Mouse (Mus musculus): ENCODE measurements around the gene Ttpal.
"Not testable (repeated sequence)": the region's sequence is repeated elsewhere in the genome, so short reads cannot be mapped to it uniquely, and the experiment has no call there.

Ttpal gene

DNA sequence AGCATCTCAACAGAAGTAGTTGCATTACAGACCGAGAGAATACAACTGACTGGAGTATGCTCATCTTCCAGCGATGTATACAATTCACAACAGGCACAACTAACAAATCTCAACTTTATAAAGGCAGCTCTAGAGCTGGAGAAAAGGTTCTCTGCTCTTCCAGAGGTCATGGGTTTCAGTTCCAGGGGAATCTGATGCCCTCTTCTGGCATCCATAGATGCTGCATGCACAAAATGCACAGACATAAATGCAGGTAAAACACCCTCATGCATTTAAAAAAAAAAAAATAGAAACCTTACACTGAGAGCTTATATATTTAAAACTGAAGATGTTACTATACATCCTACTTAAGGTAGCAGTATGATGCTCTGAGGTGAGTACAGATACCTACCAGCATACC is 29.6 kb downstream of the Ttpal start:
- DNase-seq: no peak

DNA sequence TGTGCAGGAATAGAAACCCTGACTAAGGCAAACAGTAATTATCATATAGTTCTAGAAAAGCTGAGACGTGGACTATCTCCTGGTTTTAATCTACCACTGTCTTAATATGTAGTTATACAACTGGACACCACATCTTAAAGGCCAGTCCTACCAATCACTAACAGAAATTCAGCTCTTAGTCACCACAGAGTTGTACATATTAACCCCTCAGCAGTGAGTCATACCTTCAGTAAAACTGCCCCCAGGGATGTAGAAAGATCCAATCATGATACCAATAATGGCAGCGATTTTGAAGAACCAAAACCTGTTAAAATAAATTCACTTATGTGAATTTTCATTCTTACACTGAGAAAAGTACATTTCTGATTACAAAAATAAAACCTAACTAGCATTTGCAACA is 32.1 kb downstream of the Ttpal start:
- no peak for DNase-seq

DNA sequence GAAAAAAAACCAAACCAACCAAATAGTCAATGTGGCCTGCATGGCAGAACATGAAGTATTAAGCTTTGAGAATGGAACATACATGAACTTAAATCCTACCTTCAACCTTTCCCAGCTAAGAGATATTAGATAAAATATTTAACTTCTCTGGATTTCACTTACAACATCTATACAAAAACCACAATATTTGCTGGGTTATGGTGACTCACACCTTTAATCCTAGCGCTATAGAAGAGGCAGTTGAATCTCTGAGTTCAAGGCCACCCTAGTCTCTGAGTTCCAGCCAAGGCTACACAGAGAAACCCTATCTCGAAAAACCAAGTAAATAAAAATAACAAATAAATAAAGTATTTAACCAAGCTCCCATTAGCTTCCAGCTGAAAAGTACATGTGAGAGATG is 33.9 kb downstream of the Ttpal start:
- no peak for DNase-seq

DNA sequence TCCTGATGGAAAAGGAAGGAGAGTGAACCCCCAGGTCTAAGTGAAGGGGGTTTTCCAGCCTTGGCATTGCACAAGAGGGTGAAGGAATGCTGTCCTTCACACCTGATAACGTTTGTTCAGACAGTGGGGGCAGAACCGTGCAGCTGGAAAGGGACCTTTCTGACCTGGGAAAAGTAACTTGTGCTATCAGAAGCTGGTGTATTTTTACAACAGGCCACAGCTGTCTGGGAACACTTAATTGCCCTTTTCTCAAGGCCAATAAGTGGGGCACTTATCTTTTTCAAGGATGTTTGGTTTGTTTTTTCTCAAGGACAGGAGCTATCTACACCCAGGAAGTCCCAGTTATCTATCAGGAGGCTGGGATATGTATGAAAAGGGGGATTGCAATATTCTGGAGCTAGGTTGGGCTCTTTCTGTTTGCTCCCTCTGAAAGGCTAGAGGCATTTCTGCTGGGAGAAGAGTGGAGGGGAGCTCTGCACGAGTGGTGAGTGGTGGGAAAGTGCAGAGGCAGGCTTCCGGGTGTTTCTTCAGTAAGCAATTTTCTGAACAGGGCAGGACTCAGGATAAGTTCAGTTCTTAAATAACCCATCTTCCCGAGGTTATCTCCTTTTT is 35.6 kb downstream of the Ttpal start:
- no peak for DNase-seq

DNA sequence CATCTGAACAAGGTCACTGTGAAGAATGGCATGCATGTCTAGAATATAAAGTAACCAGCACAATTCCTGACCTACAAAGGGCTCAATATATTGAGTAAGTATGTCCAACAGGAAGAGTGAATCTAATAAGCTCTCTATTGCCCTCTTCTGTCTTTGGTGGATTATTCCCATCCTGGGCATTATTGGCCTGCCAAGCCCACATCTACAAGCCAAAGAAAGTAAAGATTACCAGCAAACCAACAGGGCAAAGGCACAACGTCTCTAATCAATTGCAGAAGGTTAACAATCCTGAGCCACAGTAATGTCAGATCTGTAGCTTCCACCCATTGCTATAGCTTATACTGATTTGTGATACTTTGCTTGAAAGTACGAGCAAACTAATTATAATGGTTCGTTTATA is 38.4 kb downstream of the Ttpal start:
- DNase-seq: no peak

DNA sequence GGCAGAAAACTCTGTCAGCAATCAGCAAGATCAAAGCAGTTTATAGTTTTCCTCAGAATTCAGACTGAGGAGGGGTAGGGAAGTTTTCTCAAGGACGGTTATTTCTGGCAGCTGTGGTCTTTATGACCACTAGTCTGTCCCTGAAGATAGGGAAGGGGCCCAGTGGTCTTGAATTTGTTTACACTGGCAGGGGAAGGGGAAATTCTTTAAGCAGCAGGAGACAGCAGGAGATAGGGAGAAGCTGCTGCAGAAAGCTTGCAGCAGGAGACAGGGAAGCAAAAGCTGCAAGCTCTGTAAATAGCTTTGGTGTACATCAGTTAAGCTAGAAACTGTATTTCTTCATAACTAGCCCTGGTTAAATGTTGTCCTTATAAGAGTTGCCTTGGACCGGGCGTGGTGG is 39.6 kb downstream of the Ttpal start:
- no peak for DNase-seq

DNA sequence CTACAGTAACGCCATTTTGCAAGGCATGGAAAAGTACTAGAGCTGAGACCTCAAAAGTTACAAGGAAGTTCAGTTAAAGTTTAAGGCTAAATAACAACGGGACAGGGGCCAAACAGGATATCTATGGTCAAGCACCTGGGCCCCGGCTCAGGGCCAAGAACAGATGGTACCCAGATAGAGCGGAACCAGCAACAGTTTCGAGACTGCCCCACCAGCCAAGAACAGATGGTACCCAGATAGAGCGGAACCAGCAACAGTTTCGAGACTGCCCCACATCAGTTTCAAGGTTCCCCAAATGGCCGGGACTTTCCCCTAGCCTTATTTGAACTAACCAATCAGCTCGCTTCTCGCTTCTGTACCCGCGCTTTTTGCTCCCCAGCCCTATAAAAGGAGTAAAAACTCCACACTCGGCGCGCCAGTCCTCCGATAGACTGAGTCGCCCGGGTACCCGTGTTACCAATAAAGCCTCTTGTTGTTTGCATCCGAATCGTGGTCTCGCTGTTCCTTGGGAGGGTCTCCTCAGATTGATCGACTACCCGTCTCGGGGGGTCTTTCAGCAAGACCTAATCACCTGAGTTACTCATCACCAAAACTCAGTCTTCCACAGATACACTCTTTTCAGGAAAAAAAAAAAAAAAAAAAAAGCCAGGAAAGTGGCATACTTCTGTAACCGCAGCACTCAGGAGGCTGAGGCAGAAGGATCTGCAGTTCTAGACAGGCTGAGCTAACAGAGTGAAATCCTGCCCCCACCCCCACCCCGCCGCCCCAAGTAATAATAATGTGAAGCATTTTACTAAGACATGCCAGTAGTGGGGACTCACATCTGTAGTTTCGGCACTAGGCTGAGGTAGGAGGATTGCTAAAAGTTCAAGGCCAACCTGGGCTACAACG is 40.8 kb downstream of the Ttpal start:
- DNase-seq: peak in 1 of 2 experiments; percentile 60

DNA sequence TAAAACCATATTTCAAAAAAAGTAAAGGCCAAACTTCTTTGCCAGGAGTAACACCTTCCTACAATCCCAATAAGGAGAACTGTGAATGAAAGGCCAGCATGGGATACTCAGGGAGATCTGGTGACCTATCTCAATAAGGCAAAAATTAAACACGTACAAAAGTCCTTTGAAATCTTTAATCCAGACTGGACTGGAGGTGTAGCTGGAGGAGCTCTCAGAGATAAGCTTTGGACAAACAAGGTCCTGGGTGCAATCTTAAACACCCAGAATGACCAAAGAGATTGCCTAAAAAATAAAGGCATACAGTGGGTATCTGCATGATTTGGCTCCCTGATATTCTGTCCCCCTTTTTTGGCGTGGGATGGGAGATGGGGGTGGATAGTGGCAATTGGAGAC is 41.5 kb downstream of the Ttpal start:
- no peak for DNase-seq

DNA sequence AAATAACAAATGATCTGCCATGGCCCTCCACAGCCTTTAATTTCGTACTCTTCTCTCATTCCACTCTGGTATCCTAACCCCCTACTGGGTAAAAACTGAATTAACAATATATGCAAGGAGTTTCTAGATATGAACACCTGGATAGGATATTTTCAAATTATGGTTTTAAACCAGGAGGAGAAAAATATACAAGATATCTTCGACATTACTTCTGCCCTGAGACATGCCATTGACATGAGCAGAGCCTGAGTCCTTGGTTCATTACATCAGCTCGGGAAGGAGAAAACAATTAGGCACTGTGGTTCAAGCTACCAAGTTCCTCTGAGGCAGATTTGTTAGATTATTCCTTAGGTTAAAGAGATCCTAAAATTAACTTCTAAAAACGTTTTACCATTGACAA is 41.9 kb downstream of the Ttpal start:
- no peak for DNase-seq

DNA sequence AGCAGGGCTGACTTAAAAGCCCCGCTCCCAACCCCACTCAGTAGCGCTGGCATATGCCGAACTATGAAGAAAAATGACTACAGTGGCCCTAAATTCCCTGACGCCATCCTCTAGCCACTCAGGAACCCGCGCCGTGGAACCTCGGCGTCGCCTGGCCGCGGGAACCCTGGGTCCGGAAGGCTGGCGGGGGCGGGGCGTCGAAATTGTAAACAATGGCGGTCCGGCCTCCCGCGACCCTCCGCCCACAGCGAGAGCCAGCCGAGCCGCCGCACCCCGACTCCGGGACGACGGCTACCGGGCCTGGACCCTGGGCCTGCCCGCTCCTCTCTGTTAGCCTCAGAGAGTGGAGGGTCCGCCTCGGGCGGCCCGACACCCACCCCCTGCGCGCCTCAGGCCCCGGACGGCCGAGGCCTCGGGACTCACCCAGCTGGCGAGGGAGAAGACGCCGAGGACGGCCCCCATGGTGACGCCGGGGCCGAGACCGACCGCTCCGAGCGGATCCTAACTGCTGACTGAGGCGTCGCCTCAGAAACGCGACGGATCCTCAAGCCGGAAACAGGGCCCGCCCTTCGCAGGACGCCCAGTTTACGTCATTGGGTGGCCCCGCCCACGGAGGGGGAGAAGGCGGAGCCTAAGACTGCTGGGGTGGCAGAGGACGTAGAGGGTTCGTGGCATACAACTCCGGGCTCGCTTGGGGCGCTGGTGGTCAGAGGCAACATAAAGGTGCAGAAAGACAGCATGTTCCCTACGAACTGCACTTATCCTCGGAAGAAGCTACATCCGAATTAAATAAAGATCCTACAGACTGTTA is 42.7 kb downstream of the Ttpal start, which contains the start of gene Serinc3:
Serinc3 (minus strand) TSS at position 557 of the 811 bp plus-strand sequence.
- peak; percentile 99 for DNase-seq

DNA sequence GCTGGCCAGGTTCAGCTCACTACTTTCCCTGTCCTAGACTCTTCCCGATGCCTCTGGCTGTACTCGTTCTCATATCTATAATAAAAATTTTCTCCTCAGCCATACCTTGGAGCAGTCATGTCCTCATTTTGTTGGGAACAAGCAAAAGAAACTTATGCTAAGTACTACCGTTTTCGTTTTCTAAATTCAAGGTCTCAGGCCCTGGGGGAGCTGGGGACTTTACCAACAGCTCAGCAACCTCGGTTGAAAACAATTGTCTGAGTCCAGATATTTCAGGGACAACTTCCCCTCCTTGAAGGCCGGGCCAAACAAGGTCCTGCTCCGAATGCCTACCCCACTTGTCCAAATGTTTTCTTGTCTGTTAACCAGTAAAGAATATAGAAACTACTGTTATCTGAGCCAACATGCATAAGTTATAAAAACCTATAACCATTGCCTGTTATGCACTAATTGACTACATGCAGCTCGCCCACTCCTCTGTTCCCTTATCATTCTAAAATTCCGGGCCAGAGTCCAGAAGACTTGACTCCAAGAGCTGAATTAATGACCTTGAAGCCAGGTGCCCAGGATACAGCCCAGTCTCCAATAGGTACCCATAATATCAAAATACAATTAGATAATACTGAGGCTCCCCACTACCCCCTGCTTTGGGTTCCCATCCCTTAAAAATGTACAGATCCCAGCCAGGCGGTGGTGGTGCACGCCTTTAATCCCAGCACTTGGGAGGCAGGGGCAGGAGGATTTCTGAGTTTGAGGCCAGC is 43.8 kb downstream of the Ttpal start:
- no peak for DNase-seq

DNA sequence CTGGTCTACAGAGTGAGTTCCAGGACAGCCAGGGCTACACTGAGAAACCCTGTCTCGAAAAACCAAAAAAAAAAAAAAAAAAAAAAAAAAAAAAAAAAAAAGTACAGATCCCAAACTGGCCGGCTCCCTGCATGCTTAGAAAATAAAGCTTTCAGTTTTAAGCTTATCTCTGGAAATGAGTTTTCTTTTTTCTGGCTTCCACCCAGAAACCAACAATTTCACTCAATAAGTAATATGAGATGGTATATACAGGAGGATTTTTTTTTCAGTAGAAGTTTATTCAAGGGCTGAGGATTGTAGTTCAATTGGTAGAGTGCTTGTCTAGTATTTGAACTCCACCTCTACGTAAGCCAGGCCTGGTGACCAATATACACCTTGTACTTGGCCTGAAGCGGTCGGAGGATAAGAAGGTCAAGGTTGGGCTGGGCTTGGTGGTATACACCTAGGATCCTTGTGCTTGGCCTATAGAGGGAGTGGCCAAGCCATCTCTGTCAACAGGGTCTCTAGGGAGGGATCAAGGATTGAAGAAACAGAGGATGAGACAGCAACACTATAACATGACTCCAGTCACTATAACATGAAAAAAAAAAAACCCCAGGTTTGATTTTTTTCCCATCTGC is 44.5 kb downstream of the Ttpal start:
- no peak for DNase-seq

DNA sequence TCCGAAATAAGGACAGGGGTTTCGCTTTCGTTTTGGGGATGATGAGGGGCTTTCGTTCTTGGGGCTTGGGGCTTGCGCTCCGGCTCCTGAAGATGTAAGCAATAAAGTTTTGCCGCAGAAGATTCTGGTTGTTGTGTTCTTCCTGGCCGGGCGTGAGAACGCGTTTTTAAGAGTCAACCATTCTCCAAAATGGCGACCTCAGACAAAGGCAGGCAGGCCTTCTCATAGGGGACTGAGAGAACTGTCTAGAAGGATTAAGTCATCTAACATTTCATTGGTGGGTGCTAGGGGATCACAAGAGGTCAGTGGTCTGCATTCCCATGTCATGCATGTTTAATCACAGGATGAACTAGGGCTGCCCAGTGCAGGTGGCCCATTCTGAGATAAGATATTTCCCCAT is 53.6 kb downstream of the Ttpal start:
- not testable (repeated sequence) for DNase-seq

DNA sequence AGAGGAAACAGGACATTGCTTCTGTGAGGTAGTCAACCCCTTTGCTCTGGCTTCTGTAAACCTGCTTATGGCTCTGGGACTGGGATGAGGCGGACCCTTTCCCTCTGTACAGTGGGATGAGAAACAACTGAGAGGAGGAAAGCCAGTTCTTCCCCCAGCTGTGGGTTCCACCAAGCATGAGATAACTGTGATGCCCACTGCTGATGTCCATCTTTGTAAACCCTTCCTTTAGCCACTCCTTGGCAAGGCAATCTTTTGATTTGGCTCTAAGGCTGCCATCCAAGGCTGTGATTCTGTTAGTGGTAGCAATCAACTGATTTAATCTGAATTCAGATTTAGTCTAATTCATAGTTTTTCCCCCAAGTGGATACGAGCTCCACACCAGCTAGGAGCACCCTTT is 55.4 kb downstream of the Ttpal start:
- DNase-seq: no peak

DNA sequence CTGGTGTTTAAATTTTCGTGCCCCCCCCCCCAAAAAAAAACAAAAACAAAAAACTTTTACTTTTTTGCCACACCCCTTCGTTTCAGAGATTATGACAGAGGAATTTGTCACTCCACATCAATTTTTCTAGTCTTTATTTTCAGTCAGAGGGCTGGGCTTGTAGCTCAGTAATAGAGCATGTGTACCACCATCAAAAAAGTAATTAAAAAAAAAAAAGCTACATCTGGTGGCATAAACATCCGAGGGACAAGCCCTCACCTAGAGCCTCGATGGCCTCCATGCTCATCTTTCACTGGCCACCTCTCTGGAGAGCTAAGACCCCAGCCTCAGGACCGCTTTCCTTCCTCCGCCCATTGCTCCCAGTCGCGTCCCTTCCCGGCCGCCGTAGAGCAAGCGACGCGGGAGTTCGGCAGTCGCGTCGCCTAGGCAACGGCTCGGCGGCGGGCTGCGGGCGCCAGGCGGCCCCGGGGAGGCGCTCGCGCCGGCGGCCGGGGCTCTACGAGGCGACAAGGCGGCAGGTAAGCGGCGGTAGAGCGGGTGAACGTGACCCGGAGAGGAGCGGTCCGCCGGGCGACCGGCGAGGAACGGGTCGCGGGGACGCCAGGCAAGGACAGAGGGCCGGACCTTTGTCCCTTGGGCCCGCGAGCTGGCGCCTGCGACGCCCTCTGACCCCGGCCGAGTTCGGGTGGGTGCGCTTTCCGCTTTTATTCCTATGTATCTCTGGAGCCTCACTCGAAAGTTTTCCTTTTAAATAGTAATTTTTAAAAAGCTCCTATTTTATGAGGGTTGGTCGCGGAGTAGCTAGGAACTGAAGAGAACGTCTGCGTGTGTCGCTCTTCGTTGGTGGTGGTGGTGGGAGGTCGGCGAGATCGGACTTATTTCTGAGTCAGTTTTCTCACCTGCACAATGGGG is 56.1 kb downstream of the Ttpal start, which contains the start of gene Pkig:
Pkig (plus strand) TSS at position 412 of the 912 bp plus-strand sequence.
- DNase-seq: peak; percentile 71 to 76

DNA sequence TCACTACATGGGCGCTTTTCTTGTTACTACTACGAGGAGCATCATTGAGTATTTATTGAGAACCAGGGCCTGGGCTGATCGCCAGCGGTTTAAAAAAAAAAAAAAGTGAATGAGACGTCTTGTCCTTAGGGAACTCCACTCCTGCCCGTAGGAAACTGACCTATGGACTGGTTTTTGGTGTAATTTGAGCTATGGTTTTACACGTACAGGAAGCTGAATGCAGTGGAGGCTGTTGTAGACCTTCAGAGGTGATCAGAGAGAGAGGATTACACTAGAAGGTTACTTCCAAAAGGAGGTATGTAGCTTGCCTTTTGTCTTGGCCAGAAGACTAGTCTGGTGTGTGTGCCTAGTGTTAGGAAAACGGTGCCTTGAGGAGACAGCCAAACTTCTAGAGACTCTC is 56.8 kb downstream of the Ttpal start:
- DNase-seq: no peak

DNA sequence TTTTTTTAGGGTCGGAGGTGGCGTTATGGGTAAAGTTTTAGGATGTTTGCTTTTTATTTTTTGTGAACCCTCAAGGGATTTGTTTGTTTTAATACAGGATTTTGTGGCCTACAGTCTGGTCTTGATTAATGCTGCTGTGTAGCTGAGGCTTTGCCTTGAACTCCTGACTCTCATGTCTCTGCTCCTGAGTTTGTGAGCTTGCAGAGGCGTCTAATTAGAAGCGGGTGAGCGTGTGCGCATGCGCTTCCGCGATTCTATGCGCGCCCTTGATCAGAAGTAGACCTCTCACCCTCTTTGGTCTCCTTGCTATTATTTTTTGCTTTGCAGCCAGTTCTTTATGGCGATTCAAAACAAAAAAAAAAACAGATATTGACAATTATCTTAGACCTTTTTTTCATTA is 57.3 kb downstream of the Ttpal start:
- peak in 1 of 2 experiments; percentile 41 for DNase-seq

DNA sequence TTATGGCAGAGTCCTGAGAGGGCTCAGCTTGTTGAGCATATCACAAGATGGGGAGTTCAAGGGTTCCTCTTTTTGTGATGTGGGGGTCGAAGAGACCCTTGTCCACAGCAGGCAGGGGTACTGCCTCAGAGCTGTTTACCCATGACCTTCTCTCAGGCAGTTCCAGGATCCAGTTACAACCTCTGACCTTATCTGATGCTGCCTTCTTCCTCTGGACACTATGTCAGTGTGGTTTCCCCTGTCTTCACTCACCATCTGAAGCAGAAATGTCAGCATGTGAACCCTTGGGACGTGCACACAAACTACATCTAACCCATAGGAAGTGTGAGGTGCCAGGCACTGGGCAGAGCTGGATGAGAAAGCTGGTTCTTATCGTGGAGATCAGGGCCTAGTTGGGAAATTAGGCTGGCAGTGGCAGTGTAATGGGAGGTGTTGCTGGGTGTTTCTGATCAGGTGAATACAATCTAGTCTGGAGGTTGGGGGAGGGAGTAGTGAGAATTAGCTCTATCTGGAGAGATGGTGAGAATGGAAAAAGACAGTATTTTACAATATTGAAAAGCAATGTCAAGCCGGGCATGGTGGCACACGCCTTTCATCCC is 58.1 kb downstream of the Ttpal start:
- no peak for DNase-seq

DNA sequence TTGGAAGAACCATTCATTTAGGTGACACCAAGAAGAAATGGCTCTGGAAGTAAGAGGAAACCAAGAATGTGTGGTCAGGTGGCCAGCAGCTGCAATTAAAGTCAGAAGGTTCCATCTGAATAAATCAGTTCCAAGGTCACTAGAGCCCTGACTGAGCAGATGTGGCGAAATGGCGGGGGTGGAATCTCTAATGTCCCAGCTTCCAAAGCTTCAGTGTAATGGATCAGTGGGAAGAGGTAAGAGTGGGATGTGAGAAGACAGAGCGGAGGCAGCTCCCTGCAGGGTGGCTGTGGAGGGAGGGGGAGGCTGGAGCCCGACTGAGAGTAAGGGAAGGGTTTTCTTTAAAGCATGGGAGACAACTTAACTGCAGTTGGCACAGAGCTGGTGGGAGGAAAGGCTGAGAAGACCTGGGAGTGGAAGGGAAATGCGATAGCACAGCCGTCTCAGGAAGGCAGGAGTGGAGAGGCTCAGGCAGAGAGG is 59.3 kb downstream of the Ttpal start:
- no peak for DNase-seq

DNA sequence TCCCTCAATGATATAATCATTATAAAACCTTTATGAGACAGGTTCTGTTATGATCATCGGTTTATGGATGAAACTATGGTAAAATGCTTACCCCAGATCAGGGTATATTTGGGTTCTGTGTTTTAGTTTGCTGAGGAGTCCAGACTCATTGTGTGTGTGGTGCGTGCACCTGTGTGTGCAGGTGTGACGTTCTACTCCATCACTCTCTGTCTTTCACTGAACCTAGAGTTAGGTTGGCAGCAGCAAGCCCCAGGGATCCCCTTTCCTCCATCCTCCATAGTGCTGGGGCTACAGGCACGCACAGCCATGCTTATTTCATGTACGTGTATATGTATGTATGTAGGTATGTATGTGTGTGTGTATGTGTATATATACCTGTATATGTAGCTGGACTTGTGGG is 60.0 kb downstream of the Ttpal start:
- DNase-seq: no peak
